Mouse (Mus musculus) lung, adult 2 months (tissue): ENCODE data around the gene Asic4.

ENCODE experiments used
- CTCF ChIP-seq: fragments of 200-500 bp; IDR thresholded peaks from 2 replicates; pipeline ENCODE4 v1.5.1; 2011; ENCODE audit warnings: mild to moderate bottlenecking, low read length, control low read depth; ENCODE audit not compliant: insufficient read depth
- POLR2A ChIP-seq: fragments of 200-500 bp; IDR thresholded peaks from 2 replicates; pipeline ENCODE4 v1.6.1; 2011; ENCODE audit warnings: low read depth, mild to moderate bottlenecking, control low read depth, low read length, borderline replicate concordance; ENCODE audit errors: extremely low read depth

DNA sequence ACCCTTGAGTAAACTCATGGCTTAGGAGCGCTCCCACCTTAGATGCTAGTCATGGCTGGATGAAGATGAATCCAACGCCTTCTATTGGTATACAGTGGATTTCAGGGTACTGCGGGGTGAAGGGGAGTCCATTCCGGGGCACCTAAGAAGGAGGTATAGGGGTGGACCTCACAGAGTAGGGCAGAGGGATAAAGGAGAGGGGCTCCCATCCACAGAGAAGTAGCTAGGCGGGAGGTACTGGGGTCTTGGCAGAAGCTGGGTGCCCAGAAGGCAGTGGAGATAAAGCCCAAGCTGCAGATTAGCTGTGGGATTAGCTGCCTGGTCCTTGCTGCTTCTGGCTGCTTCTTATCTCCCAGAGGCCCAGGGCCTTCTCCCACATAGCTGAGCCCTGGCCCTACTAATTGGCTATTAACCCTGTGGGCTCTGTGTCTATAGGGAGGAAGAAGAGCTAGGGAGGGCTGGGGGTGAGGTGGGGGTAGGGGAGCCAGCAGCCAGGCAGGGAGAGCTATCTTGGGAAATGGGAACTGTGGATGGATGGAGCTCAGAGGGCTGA lies 13.5 kb downstream of the Asic4 start:
- TF ChIP-seq POLR2A (no peak), CTCF (no peak)
